Mouse (Mus musculus): ENCODE data around the gene Vav1.

Gene Vav1

DNA sequence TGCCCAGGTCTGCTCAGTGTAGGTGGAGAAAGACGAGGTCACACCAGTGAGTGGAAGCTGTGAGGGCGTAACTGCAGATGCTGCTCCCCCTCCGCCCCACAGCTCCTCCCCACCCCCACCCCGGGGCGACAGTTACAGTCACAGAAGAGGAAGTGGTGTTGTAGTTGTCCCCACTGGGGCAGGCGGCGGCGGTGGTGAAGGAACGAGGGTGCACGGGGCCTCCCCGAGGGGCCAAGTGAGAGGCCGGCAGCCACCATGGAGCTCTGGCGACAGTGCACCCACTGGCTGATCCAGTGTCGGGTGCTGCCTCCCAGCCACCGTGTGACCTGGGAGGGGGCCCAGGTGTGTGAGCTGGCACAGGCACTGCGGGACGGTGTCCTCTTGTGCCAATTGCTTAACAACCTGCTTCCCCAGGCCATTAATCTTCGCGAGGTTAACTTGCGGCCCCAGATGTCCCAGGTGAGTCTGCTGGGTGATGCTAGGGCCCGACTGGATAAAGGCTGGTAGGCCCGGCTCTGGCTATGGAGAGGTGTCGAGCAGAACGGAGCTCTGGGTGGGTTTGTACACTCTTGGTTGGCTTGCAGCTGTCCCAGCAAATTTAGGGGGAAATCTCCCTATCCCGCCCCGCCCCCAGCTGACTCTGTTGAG, at the start of gene Vav1:
Gene Vav1, plus strand, starts transcription at position 158 of the 648 bp plus-strand sequence.
- no peak for DNase-seq (ENCODE audit: low spot score in 2 of 2)

DNA sequence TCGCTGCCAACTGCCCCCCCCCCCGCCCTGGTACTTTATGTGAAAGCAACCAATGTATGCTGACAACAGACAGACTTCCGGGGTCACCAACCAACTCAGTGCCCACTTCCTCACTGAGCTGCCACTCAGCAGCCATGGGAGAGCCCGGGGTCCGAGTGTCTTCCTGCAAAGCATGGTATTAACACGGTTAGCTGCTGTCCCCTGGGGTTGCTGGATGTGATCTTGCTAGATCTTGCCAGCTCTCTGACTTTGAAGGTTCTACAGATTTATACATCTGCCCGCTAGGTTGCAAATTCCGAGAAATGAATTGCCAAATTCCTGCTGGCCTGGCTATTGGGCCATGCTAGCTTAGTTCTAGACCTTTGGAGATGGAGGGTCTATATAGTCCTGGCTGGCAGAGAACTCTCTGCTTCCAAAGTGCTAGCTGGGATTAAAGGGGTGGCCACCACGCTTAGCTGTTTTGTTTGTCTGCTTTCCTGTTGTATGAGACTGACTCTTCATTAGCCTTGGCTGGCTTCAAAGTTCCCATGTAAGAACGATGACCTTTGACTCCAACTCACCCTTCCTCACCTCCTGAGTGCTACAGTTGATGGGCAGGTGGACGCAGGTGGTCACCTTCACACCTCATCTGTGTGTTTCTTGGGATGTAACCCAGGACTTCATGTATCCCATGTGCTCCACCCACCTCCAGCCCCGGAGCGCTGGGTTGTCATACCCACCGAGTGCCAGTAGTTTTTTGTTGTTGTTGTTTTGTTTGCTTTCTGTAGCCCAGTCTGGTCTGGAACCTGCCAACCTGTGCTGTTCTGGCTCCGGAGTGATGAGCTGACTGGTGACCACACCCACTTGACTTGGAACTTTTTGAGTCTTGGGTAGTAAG, 48.8 kb upstream of the Vav1 start:
- no peak for DNase-seq (ENCODE audit: low spot score in 2 of 2)

DNA sequence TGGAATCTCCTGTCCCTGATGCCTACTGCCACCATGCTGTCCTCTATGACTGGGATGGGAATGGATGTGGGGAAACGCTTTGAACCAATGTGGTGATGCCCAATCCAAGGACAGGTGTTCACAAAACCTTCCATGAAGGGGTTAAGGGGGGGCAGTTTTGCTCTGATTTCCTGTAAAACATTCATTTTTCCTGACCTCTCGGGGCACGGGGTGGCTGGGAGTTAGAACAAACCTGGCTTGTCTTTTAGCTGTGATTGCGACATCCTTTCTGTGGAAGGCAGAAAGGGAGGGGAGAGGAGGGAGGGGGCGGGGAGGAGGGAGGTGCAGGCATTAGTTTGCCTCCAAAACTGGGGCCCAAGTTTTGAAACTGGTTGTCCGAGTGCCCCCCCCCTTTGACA, 48.2 kb upstream of the Vav1 start:
- peak; percentile 15 to 40 for DNase-seq (ENCODE audit: low spot score in 2 of 2)

DNA sequence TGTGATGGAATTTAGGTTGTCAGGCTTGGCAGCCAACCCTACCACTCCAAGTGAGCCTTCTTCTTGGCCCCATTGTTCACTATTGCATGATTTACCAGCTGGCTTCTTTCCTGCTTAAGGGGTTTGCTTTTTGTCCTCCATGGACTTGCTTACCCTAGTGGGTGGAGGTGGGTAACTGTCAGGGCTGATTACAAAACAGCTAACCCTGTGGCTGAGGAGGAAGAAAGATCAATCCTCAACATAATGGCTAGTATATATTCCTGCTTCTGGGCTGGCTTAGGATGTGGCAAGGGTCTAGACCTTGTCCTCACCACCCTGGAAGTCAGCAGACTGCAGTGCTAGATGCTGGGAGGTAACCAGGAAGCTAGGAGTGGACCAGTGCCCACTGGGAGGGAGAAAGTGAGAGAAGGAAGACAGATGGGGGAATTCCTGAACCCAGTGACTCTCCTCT, 47.6 kb upstream of the Vav1 start:
- DNase-seq (ENCODE audit: low spot score in 2 of 2) = peak; percentile 26 to 54

DNA sequence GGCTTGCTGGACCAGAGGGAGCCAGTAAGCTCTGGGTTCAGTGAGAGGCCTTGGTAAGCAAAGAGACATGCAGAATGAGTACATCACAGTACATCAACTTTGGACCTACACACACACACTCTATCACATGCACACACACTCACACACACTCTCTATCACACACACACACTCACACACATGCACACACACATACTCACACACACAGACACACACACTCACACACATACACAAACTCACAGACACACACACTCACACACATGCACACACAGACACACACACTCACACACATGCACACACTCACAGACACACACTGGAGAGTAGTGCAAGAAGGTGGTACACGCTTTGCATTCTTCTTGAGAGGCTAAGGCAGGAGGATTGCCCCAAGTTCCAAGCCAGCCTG, 46.7 kb upstream of the Vav1 start:
- DNase-seq (ENCODE audit: low spot score in 2 of 2) = no peak

DNA sequence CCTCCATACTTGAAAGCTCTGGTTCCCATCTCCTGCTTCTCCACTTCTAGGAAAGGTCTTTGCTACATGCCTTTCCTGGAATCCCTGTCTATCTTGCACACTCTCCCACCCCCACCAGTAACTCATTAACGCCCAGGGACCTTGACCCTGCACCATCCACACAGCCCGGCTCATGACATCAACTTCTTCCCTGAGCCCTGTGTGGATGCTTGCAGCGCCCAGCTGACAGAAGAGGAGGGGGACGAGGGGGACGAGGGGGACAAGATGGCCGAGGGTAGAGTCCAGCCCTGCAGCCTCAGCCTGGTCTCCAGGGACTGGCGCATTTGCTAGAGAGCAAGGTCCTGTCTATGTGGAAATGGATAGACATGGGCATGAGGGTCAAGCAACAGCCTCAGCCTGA, 45.9 kb upstream of the Vav1 start:
- no peak for DNase-seq (ENCODE audit: low spot score in 2 of 2)

DNA sequence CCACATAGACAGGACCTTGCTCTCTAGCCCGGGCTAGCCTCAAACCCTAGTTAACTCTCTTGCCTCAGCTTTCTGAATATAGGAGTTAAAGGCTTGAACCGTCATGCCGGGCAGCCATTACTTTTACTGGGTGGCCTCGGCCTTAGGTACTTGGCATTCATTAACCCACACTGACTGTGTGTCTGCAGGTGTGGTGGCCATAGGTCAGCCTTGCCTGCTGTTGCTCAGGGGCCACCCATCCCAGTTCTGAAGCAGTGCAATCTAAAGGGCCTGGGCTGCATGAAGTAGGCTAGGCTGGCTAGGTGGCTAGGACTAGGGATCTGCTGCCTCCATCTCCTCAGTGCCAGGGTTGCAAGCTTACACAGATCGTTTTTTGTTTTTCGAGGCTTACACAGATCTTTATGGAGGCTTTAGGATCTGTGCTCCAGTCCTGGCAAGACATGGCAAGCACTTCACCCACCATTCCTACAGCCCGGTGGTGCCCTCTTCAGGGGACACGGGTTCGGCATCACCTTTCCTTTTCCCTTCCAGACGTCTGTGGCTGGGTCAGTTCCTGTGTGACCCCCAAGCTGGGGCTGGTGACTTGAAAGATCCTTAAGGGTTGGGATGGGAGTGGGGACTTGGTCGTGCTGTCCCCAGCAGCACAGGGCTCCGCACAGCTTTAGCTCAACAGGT, 44.5 kb upstream of the Vav1 start:
- DNase-seq (ENCODE audit: low spot score in 2 of 2) = no peak

DNA sequence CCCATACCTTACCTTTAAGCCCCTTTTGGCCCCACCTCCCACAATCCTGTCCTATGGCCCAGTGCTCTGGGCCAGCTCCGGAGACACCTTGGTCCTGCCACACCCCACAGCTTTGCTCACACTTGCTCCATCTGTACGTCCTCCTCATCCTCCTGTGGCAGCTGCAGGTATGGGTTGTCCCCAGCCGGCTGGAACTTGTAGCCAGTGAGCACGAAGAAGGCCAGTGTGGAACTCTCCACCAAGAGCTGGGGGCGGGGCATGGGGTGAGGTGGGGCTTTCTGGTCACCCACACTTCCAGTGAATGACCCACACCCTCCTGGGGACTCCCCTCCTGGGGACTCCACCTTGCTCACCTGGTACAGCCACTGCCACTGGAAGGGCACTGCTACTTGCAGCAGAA, 43.1 kb upstream of the Vav1 start:
- DNase-seq (ENCODE audit: low spot score in 2 of 2) = no peak

DNA sequence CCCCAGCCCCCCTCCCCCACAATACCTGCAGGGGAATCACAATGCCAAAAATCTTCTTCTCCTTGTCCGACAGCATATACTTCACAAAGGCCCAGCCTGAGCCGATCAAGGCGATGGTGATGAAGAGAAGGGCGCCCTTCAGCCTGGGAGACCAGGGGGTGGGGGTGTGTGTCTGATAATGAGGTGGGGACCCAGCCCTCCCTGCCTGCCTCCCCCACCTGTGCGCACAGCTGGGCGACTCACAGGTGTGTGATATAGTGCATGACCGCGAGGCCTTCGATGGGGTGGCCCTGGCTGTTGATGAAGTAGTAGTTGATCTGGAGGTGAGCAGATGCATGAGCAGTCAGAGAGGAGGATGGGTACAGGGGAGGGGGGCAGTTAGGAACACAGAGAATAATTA, 41.7 kb upstream of the Vav1 start:
- DNase-seq (ENCODE audit: low spot score in 2 of 2) = no peak

DNA sequence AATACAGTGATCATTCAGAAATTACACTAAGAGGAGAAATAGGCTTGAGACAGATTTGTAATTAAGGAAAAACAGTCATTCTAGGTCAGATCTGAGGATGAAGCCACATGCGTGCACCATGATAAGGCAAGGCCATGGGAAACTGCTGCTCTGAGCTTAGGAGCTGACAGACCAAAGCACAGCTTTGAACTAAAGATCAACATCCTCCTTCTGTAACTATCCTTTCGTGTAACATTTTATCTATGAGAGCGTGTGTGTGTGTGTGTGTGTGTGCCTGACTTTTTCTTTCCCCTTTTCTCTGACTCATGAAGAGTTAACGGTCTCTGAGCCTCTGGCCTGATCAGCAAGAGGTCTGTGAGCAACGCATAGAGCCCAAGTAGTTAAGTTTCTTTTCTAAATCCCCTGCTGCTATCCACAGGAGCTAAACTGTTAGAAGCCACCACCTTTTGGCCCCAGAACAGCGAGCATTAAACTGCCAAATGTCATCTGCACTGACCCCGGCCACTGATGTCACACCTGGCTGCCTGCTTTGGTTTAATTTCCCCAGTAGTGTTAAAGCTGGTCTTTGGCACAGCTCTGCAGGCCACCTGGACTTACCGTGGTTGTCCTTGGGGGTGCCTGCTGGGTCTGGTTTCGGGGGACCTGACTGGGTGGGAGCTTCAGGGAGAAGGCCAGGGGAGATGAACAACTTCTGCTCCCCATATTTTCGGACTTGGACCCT, 35.1 kb upstream of the Vav1 start:
- DNase-seq (ENCODE audit: low spot score in 2 of 2) = no peak

DNA sequence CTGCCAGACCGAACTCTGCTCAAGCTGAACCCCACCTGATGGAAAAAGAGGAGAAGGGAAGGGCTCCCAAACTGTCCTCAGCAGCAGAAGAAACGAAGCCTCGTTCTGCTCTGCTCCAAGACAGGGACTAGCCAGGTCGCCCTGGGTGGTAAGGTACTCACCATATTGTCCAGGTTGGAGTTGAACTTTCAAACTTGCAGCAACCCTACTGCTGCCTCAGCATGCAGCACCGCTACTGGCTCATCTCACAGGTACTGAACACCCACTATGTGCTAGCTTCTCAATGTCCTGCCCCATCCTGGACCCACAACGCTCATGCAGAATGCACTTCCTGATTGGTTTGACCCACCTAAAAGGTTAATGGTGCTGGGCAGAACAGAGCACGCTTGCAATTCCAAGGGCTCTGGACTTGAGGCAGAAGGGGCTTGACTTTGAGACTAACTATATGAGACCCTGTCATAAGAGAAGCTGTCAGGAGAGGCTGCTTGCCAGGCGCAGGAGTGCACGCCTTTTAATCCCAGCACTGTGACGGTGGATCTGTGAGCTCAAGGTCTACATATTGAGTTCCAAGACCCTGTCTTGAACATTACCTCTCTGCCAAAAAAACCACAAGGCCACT, 33.5 kb upstream of the Vav1 start:
- DNase-seq (ENCODE audit: low spot score in 2 of 2) = no peak

DNA sequence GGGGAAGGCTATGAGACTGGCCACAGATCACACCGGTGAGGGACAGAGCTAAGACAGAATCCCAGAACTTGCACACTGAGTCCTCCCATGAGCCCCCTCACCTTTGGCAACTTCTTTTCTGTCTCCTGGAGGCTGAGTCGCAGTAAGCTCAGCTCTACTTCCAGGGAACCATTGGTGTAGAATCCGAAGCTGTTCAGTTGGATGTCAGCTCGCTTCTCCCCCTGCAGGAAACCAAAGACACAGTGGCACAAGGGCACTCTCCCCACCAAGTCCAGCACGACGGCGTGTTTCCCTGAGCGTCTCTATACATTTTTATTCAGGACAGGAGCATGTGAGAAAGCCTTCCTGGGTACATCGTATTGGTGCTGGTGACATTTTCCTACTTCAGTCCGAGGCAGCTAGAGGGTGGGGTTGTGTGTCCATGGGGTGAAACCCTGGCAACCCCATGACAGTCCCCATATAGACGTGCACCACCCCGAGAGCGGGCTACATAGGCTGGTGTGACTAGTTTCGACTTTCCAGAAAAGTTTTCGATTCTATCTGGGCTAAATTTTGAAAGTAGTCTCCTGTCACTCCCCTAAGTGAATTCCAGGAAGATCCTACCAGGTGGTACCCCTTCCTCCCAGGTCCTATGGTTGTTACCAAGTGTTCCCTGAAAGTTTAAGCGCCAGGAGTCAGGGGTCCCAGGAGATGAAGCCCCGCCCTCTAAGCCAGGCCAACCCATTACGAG, 32.1 kb upstream of the Vav1 start:
- no peak for DNase-seq (ENCODE audit: low spot score in 2 of 2)

DNA sequence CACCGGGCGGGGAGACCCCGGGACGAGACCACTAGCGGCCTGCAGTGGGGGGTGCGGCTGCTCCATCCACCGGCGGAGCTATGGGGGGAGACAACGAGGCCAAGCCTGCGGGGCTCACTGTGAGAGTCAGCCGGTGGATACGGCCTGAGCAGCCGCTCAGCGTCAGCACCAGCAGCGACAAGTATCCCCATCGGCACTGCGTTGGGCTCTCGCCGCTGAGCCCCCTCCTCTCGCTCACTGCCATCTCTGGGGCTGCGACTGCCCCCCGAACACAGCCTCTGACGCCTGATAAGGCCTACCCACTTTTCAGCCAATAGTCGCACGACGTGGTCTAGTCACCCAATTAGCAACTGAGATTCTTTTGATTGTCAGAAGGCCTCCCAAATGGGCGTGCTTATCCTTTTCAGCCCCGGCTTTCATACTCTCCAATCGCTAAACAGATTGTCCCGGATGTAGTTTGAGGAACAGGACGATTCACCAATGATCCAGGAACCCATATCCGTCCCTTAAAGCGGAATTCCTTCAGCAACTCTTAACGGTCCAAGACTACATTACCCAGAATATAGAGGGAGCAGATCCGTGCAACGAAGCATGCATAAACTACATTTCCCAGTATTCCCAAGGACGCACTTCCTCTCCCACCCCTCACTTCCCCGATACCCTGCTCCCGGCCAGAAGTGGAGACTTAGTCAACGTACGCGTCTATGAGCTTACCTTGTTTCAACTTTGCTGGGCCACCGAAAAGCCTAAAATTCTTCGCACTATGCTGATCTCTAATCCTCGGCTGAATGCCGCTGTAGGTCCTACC, 31.3 kb upstream of the Vav1 start:
- DNase-seq (ENCODE audit: low spot score in 2 of 2) = peak; percentile 84 to 91

DNA sequence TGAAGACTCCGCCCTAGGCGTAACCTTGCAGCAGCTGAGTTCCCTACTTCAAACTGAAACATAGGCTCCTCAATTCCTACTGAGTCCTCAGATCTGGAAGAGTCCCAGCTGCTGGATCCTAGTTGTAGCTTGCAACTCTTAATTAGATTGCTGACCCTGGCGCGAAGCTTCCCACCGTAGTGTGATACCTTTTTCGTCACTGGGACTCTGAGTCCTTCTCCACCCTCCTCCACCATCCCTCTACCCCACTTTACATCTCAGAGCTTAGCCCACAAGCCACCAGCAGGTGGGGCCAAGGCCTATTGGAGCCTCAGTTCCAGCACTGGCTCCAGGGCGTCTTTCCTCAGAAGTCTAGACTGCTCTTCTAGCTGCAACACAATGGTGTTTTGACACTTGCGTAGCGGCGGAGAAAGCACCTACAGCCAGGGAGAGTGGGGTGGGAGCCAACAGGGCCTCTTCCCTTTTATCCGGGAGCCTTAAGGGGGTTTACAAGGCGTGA, 30.6 kb upstream of the Vav1 start, which contains the start of gene Gpr108:
Gene Gpr108, minus strand, starts transcription at position 246 of the 499 bp plus-strand sequence.
- peak; percentile 81 to 88 for DNase-seq (ENCODE audit: low spot score in 2 of 2)

DNA sequence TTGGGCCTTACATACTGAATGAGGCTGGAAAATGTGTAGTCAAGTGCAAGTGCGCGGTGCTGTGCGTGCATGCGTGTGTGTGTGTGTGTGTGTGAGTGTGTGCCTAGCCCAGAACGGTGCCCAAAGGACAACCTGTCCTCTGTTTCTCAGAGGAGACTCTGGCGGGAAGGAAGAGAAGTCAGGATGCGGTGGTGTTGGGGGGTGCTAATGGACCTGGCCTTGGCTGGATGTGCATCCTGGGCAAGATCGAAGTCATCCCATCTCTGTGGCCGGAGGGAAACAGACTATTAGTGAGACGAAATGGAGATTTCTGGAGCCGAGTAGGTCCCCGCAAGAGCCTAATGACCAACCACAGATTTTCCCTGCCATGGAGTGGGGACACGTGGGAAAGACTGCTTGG, 30.1 kb upstream of the Vav1 start:
- DNase-seq (ENCODE audit: low spot score in 2 of 2) = no peak

DNA sequence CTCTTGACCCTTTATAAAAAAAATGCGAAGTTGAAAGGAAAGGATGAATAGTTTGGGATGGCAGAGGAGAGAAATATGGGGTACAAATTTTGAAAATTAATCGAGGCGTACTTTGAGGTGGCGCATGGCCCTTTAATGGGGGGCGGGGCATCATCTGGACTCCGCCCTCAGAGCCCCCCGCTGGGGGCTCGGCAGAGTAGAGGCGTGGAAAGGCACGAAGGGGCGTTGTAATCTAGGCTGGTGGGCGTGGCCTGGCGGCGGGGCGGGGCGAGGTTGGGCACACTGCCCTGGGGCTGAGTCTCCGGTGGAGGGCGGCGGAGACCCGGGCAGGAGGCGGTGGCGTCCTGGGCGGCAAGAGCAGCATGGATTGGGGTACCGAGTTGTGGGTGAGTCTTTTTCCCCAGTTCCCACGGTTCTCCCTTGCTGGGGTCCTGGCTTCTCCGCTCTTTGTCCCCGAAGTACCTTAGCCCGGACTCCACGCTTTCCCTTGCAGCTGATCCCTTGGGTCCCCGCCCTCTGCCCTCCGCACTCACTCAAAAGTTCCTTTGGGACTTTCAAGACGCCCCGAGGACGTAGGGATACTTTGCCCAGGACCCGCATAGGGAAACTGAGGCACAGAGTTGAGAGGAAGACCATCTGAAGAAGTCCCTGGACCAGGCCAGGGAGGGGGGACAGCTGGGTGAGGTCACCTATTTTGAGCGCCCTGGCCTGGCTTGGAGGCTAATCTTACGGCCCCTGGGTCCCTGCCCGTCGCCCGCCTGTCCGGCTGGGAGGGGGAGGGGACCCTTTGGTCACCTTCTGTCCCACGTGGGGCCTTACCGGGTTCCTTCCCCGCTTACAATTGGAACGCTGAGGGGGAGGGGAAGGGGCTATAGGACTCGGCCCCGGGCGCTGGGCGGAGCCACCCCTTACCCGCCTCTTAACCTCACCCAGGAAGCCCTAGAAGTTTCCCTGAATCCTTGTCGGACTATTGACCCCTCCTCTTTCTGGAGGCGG, 29.4 kb upstream of the Vav1 start, which contains the start of gene Trip10:
Gene Trip10, plus strand, starts transcription at position 270 of the 996 bp plus-strand sequence.
- peak; percentile 98 to 99 for DNase-seq (ENCODE audit: low spot score in 2 of 2)

DNA sequence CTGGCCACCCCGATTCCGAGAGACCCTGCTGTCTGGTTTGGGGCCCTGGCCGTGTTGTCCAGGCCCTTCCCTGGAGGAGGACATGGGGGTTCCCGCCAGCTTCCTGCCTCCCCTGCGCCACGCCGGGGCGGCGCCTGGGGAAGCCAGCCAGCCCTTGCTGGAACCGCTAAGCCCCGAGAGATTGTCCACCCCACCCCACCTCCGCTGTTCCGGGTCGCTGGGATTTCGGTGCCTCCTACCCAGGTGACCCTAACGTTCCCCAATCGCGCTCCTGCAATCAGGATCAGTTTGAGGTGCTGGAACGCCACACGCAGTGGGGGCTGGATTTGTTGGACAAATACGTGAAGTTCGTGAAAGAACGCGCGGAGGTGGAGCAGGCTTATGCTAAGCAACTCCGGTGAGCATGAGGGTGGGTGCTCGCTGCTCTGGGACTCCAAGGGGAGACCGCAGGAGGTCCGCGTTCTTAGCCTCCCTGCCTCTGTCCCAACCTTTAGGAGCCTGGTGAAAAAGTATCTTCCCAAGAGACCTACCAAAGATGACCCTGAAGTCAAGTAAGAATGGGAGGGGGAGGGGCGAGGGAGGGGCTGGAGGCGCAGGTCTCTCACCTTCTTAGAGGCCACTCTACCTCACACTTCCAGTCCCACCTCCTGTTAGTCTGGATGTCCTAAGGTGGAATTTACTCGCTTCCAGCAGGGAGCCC, 28.3 kb upstream of the Vav1 start:
- DNase-seq (ENCODE audit: low spot score in 2 of 2) = peak; percentile 57 to 72

DNA sequence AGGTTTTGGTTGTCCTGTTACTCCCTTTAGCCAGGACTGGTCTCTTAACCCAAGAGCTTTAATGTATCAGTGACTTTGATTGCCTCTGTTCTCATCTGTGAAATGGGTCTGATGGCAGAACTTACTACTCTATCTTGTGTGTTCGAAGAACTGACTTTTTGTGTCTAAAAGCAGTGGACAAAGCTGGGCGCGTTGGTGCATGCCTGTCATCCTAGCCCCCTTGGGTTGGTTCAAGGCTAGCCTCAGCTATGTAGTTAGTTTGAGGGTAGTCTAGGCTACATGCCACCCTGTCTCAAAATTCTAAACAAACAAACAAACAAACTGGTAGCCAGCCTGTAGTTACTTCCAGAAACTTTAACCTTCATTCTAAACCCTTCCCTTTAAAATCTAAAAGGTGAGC, 27.5 kb upstream of the Vav1 start:
- no peak for DNase-seq (ENCODE audit: low spot score in 2 of 2)

Measured in urinary bladder, postnatal 36 days (tissue).